Mouse (Mus musculus): ENCODE measurements around the gene Gm49027.
A peak's percentile ranks its signal among the peaks of the same experiment; 100 is the strongest.
"Not testable (repeated sequence)": the region's sequence is repeated elsewhere in the genome, so short reads cannot be mapped to it uniquely, and the experiment has no call there.

Gm49027 gene

GRCm38 (mm10) chr5:123525281-123525680 is at the start of gene Gm49027:
TSS of gene Gm49027 (minus strand) at chr5:123525488.
- DNase-seq (ENCODE audit: low spot score in 2 of 2) = peak; percentile 2 to 5

DNA sequence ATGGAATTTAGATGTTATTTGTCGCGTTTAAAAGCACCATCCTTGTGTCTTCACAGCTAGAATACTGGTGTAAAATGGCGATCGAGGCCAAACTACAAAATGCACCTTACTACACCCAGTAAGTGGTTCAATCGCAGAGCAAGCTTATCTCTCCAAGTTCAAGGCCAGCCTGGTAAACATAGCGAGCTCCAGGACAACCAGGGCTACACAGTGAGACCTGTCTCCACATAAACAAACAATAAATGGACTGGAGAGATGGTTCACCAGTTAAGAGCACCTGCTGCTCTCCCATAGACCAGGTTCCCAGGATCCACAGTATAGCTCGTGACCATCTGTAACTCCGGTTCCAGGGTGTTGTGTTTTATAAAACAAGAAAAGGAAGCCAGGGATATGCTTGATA is 48.1 kb upstream of the Gm49027 start:
- DNase-seq (ENCODE audit: low spot score in 2 of 2) = no peak

GRCm38 (mm10) chr5:123572357-123573186 is 47.3 kb upstream of the Gm49027 start, which contains the start of gene Vps33a:
TSS of gene Vps33a (minus strand) at chr5:123573038.
- peak; percentile 95 to 97 for DNase-seq (ENCODE audit: low spot score in 2 of 2)

- peak in 1 of 2 experiments; percentile 6 for DNase-seq (ENCODE audit: low spot score in 2 of 2)
Measured at GRCm38 (mm10) chr5:123561128-123561527, 35.8 kb upstream of the Gm49027 start.

GRCm38 (mm10) chr5:123559588-123559987 is 34.3 kb upstream of the Gm49027 start:
- DNase-seq (ENCODE audit: low spot score in 2 of 2) = peak in 1 of 2 experiments; percentile 2

DNA sequence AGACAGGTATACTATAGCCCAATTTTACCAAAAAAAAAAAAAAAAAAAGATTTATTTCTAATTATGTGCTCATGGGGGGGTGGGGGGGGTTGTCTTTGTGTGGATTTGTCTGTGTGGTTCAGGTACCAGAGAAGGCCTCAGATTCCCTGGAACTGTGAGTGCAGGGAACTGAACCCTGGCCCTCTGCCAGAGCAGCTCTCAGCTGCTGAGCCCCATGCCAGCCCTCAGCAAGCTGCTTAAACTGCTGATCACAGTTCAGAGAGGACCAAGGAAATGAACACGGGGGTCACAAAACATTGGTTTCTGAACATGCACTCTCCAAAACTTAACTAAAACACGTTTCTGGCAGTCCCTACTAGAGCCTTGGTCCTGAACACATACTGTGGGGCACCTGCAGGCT is 31.2 kb upstream of the Gm49027 start:
- DNase-seq (ENCODE audit: low spot score in 2 of 2) = peak; percentile 36 to 47

GRCm38 (mm10) chr5:123555693-123556092 is 30.4 kb upstream of the Gm49027 start:
- DNase-seq (ENCODE audit: low spot score in 2 of 2) = no peak

DNA sequence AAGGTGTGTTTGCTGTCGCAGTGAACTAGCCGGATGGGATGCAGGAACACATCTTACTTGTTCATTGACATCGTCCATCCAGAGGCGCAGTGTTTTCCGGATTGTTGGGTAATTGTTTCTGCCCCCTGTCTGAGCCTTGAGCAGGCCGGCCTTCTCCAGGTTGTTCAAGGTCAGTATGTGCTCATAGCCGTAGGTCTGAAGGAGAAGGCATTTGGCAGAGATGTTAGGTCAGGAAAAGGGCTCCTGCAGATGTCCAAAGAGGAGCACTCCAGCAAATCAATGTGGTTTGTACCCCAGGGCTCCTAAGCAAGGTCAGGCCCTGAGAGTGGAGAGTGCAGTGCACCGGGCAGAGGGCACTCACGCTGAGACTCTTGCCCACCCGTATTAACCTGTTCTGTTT is 8.5 kb upstream of the Gm49027 start:
- DNase-seq (ENCODE audit: low spot score in 2 of 2) = peak in 1 of 2 experiments; percentile 1

- peak; percentile 1 to 4 for DNase-seq (ENCODE audit: low spot score in 2 of 2)
Measured at GRCm38 (mm10) chr5:123530056-123530455, 4.8 kb upstream of the Gm49027 start.

DNA sequence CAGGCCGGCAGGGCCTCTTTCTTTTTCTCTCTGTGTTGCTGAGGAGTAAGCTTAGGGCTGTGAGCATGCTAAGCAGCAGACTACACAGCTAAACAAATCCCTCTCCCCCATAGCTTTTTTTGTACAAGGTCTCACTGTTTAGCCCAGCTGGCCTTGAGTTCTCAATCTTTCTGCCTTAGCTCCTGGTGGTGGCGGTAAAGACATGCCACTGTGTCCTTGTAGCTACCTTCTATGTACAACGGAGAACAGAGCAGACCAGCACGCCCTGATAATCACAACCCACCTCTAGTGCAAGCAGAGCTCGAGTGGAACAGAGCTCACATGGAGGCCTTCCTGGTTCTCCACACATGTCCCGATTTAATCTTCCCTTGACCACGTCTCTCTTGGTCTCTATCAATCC is 3.4 kb upstream of the Gm49027 start:
- peak; percentile 3 to 4 for DNase-seq (ENCODE audit: low spot score in 2 of 2)

GRCm38 (mm10) chr5:123525916-123526495 is 718 bp upstream of the Gm49027 start:
- peak; percentile 2 to 3 for DNase-seq (ENCODE audit: low spot score in 2 of 2)

GRCm38 (mm10) chr5:123524393-123524750 is 916 bp downstream of the Gm49027 start:
- no peak for DNase-seq (ENCODE audit: low spot score in 2 of 2)

DNA sequence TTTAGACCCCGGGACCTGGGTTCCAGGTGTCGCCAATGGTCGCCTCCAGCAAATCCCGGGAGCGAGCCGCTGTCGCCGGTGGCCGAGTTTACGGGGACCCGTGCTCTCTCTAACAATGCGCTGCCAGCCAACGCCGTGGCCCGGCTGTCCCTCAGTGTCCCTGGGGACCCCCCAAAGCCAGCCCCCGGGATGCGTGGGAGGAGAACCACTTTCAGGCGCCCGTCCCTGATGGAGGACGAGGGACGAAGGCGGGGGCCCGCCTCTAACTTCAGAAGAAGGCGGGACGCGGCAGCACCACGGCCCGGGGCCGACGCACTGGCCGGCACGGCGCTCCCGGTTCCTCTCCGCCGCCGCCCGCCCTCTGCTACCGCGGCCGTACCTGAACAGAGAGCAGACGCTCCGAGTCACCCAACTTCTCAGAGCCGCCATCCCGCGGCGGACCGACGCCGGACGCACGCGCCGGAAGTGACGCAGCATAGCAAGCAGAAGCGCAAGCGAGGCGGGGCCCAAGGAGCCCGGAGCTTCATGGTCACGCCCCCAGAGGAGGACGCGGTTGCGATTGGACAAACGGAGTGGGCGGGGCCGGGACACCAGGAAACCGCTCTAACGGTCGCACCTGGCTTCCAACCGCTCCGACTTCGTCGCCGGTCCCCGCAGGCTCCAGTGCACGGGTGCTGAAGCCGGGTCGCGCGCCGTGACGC is 1.4 kb downstream of the Gm49027 start, which contains the start of gene Diablo:
Gene Diablo, minus strand, starts transcription at position 485 of the 701 bp plus-strand sequence.
- peak; percentile 97 to 98 for DNase-seq (ENCODE audit: low spot score in 2 of 2)

- peak; percentile 1 to 3 for DNase-seq (ENCODE audit: low spot score in 2 of 2)
Measured at GRCm38 (mm10) chr5:123522166-123522565, 3.1 kb downstream of the Gm49027 start.

GRCm38 (mm10) chr5:123521621-123522020 is 3.7 kb downstream of the Gm49027 start:
- peak; percentile 2 to 4 for DNase-seq (ENCODE audit: low spot score in 2 of 2)

DNA sequence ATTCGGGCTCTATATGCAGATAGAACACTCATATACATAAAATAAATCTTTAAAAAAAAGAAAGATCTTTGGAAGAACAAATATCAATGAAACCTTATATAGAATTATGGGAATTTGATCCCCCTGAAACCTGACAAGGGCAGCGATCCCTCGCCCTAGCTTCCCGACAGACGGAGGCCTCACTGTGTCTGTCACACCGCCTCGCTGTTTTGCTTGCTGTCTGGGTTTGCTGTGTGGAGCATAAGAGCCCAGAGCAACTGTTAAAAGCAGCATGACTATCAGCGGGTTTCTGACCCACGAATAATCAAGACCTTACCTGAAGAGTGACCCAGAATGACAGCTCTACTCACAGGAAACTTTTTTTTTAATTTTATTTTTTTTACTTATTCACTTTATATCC is 4.6 kb downstream of the Gm49027 start:
- DNase-seq (ENCODE audit: low spot score in 2 of 2) = peak; percentile 3

DNA sequence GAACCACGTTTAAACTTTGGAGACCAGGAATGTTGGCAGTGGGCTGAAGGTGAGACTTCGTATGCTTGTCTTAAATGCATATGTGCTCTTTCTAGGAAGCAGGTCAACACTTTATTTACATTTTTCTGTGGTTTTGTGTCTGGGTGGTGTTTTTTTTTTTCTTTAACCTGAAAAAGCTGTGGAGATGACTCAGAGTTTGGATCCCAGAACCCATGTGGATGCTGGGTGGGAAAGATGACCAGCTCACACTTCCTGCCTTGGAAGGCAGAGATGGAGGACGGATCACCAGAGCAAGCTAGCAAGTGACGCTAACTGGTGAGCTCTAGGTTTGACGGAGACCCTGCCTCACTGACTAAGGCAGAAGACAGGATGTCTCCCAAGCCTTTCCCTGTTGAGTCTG is 10.4 kb downstream of the Gm49027 start:
- DNase-seq (ENCODE audit: low spot score in 2 of 2) = no peak

GRCm38 (mm10) chr5:123512102-123512501 is 13.2 kb downstream of the Gm49027 start:
- no peak for DNase-seq (ENCODE audit: low spot score in 2 of 2)

- DNase-seq (ENCODE audit: low spot score in 2 of 2) = not testable (repeated sequence)
Measured at GRCm38 (mm10) chr5:123511426-123511825, 13.9 kb downstream of the Gm49027 start.

DNA sequence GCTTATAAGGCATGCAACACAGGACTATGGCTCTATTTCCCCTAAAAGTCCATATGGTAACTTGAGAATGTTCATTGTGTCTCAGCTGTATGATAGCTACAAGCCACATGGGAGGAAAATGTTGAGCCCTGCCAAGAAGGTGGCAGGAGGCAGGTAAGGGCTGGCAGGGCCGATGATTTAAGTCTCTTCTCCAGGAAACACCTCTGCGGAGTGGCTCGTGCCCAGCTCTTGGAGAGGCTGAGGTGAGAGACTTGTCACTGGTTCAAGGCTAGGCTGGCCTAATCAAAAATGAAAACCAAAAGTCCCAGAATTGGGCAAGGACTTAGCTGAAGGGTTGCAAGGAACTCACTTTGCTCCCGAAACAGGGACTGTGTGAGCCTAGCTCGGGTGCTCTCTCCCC is 15.1 kb downstream of the Gm49027 start, which contains the start of gene B3gnt4:
Gene B3gnt4, plus strand, starts transcription at position 301 of the 400 bp plus-strand sequence.
- no peak for DNase-seq (ENCODE audit: low spot score in 2 of 2)

- no peak for DNase-seq (ENCODE audit: low spot score in 2 of 2)
Measured at GRCm38 (mm10) chr5:123508921-123509320, 16.4 kb downstream of the Gm49027 start.

Data from frontal cortex, postnatal 10 days (tissue).